Mouse (Mus musculus) erythroblast, embryonic 14.5 days (primary cell): Measurements from ENCODE around the gene Pkn1.

ENCODE experiments used
- GATA1 ChIP-seq: IDR thresholded peaks from 2 replicates; pipeline ENCODE4 v1.6.1; 2012; ENCODE audit warnings: low read length, inconsistent platforms, mixed read lengths
- TAL1 ChIP-seq: IDR thresholded peaks from 3 replicates; pipeline ENCODE4 v1.6.1; 2012; ENCODE audit warnings: low read length, inconsistent platforms, mixed read lengths

DNA sequence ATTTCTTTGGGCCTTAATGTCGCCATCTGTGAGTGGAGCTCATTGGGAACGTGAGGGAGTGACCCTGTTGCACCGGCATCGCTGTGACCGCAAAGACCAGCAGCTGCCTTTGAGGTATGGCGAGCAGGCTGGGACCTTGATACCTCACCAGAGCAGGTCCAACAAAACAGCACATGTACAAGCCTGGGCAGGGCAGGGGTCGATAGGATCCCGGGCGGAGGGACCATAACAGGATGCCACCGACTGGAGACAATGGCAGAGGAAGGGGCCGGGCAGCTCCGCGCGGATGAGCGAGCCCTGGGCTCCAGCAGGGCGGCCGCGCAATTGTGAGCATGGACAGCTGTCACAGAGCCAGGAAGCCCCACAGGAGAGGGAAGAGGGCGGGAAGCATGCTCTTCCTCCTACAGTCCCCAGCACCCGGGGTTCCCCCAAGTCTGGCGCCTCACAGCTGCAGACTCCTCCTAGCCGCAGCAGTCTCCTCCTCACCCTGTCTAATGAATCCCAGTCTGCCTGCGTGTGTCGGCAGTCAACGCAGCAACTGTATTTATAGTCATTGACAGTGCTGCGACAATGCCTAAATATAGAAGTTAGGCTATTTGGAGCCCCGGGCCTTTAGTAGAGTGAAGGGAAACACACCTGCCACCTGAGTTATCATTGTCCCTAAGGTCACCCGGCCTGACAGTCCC lies 48.8 kb upstream of the Pkn1 start:
- TF ChIP-seq GATA1 (no peak), TAL1 (no peak)
